Mouse (Mus musculus): Measurements from ENCODE around the gene Vamp4.

DNA sequence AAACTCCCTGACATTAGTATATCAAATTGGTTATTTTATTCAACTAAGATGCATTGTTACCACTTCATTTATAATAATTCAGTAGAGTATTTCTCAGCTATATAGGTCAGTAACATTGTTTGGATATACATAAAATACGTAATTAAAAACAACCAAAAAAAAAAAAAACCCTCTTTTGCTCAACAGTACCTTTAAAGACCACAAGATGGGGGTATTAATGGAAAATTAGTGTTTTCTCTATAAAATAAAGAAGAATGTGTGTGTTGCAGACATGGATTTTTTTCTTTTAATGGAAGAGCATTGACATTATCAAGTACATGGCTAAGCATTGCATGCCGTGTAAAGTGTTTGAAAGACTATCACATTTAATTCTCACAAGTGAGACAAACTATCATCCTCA, 12.6 kb downstream of the Vamp4 start:
- TF ChIP-seq POLR2A (IDR thresholded peaks at IDR 0.05; ENCODE audit: borderline replicate concordance, extremely low read depth, insufficient read depth, insufficient read length, poor library complexity, severe bottlenecking) (no peak), CTCF (IDR thresholded peaks at IDR 0.05; ENCODE audit: borderline replicate concordance, extremely low read depth, insufficient read depth, insufficient read length) (no peak)

All from brain, embryonic 14.5 days (tissue).